Mouse (Mus musculus) ES-CJ7 (cell line): ENCODE results near the gene Fam71d.

ENCODE experiments used
- DNase-seq: peaks from one replicate; pipeline ENCODE4 v3.0.0; 2011; ENCODE audit warnings: low read depth, low spot score

Gene Fam71d

DNA sequence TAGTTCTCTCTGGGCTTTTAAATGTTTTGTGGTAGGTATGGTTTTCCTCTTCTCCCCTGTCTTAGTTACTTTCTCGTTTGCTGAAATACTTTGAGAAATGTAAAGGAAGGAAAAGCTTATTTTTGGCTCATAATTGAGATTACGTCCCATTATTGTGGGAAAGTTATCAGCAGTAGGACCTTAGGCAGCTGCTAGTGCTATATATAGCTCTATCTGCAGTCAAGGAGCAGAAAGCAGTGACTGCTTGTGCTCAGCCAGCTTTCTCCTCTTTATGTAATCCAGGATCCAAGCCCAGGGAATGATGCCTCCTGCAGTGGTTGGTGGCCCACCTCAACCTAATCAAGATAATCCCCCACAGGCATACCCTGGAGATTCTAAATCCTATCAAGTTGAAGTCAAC is 81.9 kb downstream of the Fam71d start:
- DNase-seq = no peak

GRCm38 (mm10) chr12:78777916-78778315 is 86.6 kb downstream of the Fam71d start:
- DNase-seq = no peak

DNA sequence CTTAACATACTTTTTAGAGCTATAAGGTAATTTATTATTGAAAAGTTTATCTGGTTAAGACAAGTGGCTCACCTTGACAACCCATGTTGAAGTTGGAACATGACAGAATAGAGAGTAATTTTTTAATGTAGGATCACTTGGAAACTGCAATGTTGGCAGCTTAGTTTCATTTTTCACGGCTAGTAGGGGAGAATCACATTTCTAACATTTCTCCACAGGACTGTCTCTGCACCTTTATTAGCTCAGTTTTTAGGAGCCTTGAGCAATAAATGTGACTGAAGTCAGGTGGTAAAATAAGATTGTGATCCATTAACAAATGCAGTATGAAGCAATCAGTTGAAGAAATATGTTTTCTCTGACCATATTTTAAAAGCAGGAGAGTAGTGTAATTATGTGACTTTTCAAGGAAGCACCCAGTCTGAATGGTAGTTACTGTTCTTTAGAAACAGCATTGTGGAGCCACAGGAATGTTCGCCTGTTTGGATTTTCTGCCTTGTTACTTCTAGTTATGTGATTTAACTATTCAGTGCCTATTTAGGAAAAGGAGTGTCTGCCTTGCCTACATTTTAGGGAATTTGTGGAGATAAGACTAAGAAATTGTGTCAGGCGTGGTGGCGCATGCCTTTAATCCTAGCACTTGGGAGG is 87.2 kb downstream of the Fam71d start:
- DNase-seq = no peak
